Mouse (Mus musculus) kidney, embryonic 15.5 days (tissue): ENCODE results near the gene Medag. TPM values are rescaled to one million over a fixed set of nuclear protein-coding genes. Genes with fewer than 3 reads are reported as not detected.

ENCODE experiments used
- ATAC-seq: fragments of 200-750 bp; cut with Nextera tagmentation; replicated peaks from 2 replicates; pipeline ENCODE4 v1.8.0; 2017; ENCODE audit warnings: moderate TSS enrichment; ENCODE audit not compliant: low FRiP score
- H3K27ac ChIP-seq: fragments of 300-500 bp; sonication (generic); 2 replicates; pipeline ENCODE4 v1.5.1; 2015; ENCODE audit warnings: mild to moderate bottlenecking, inconsistent platforms
- H3K27me3 ChIP-seq: fragments of 300-500 bp; sonication (generic); 2 replicates; pipeline ENCODE4 v1.6.1; 2015; ENCODE audit warnings: inconsistent platforms
- H3K36me3 ChIP-seq: fragments of 300-500 bp; sonication (generic); 2 replicates; pipeline ENCODE4 v1.6.1; 2015; ENCODE audit warnings: inconsistent platforms
- H3K4me1 ChIP-seq: fragments of 300-500 bp; sonication (generic); 2 replicates; pipeline ENCODE4 v1.6.1; 2015; ENCODE audit warnings: inconsistent platforms
- H3K4me2 ChIP-seq: fragments of 300-500 bp; sonication (generic); 2 replicates; pipeline ENCODE4 v1.6.1; 2015; ENCODE audit warnings: moderate library complexity, mild to moderate bottlenecking, inconsistent platforms
- H3K4me3 ChIP-seq: fragments of 300-500 bp; sonication (generic); replicated peaks from 2 replicates; pipeline ENCODE4 v1.5.1; 2015; ENCODE audit warnings: mild to moderate bottlenecking, inconsistent platforms
- H3K9ac ChIP-seq: fragments of 300-500 bp; sonication (generic); 2 replicates; pipeline ENCODE4 v1.6.1; 2015; ENCODE audit warnings: mild to moderate bottlenecking, inconsistent platforms
- H3K9me3 ChIP-seq: fragments of 300-500 bp; sonication (generic); replicated peaks from 2 replicates; pipeline ENCODE4 v1.6.1; 2016; ENCODE audit warnings: inconsistent platforms
- WGBS: fragments of 180-500 bp; shearing (Covaris S2); methylation state at CpG from one replicate; pipeline ENCODE4 v1.1.7; 2015; ENCODE audit warnings: mixed read lengths; 5-methylcytosine and 5-hydroxymethylcytosine counted together
- polyA plus RNA-seq: library from polyadenylated mRNA; unstranded; fragments of >200 nt; fragmentation: Nextera tagmentation; extraction: Ambion mirVana; gene quantifications from 2 replicates; pipeline ENCODE4 v1.2.1, GENCODE M21; 2015

Gene Medag
- 0.48 and 0.62 TPM in 2 replicates for polyA plus RNA-seq

DNA sequence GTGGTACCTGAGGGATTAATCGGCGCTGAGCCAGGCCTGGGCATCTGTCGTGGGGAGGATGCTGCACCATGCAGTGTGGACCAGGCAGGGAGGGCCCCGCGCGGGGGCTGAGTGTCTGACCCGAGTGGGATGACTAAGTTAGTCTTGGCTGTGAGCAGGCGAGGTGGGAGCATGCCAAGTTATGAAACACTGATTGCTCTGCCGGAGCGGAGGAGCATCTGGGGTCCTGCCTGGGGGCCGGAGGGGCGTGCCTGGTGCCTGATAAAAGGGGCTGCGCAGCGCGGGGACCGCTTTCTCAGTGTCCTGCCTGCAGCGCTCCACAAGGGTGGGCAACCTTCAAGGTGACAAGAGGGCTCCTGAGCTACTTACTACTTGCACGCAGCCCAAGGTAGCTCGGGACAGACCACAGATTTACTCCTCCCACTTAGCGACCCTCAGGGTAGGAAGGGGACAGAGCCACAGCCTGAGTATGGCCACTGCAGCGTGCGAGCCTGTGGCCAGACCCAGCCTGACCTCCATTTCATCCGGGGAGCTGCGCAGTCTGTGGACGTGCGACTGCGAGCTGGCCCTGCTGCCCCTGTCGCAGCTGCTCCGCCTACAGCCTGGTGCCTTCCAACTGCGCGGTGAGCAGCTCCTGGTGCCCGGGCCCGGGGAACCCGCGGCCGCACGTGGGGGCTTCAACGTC lies at the start of gene Medag:
Gene Medag, plus strand, starts transcription at position 241 of the 685 bp plus-strand sequence.
- peak; percentile 67 for ATAC-seq
- WGBS = 3% methylated on average over 38 of the region's 38 CpGs
- Histone ChIP-seq H3K9me3 (0 out of 2 replicates have a peak, but pooled peaks cover 3% of the 10 kb centered on the region), H3K9ac (peak within 1 kb of the TSS; percentile 19), H3K4me1 (peaks cover 12% of the 10 kb centered on the region), H3K27ac (no peak within 1 kb of the TSS), H3K4me2 (peak within 1 kb of the TSS; percentile 68), H3K27me3 (peaks cover 38% of the 10 kb centered on the region), H3K4me3 (peak within 1 kb of the TSS; percentile 35), H3K36me3 (no peaks in the 10 kb centered on the region)

DNA sequence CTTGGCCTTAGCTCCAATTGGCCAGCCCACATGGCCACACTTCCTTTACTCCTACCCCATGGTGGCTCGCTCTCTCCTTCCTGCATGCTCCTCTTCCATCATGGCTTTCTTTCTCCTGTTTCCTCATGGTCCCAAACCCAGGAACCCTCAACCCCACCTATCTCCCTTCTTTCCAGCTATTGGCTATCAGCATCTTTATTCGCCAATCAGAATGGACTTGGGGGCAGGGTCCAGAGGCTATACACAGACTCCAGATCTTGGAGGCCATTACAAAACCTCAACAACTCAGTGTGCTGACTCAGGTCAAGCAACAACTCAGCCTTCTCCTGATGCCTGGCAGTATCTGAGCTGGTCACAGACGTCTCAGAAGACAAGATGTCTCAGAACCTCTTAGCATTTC lies 48.9 kb upstream of the Medag start:
- H3K36me3 ChIP-seq = no peaks in the 10 kb centered on the region
- H3K27ac ChIP-seq = no peak overlapping the region
- no peak overlapping the region for H3K9ac ChIP-seq
- no peak overlapping the region for H3K4me3 ChIP-seq
- H3K27me3 ChIP-seq = no peaks in the 10 kb centered on the region
- no peaks in the 10 kb centered on the region; the same call in 1 of the 2 replicates for H3K9me3 ChIP-seq
- H3K4me1 ChIP-seq = no peaks in the 10 kb centered on the region
- WGBS = 77% methylated on average over 3 of the region's 3 CpGs
- H3K4me2 ChIP-seq = no peak overlapping the region
- ATAC-seq = no peak

DNA sequence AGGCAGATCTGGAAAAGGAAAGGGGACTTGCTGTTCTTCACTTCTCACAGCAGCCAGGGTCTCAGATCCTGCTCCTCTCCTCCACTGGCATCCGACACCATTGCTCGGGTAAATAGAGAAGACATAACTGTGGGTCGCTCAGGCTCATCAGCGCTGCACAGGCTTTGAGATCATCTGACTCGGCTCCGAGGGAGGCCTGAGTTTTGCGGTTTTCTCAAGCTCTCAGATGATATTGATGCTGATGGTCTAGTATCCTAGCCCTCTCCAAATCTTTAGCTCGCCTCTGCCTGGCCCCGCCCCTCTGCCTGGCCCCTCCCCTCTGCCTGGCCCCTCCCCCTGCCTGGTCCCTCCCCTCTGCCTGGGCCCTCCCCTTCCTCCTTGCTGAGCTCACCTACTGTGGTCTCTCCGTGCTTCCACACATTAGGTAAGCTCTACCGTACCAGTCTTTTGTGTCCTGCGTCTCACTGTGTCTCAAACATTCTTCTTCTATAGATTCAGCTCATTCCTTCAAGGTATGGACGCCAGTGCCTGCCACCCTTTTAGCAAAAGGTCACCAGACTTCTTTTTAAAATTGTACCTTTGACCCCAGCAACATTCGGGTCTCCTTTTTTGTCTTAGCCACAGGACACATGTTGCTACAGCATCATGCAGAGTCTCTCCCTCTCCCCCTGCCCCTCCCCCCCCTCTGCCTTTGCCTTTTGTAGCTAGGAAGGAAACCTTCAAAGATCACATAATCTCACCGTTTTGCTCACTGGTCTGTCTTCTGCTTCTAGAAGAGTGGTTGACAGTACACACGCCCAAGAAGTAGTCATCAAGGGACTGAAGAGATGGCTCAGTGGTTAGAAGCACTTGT lies 47.4 kb upstream of the Medag start:
- Histone ChIP-seq H3K9ac (no peak overlapping the region), H3K4me1 (no peaks in the 10 kb centered on the region), H3K4me3 (no peak overlapping the region), H3K27ac (no peak overlapping the region), H3K36me3 (no peaks in the 10 kb centered on the region), H3K9me3 (no peaks in the 10 kb centered on the region; the same call in 1 of the 2 replicates), H3K27me3 (no peaks in the 10 kb centered on the region), H3K4me2 (0 out of 2 replicates have a peak overlapping the region, but pooled peaks have one; percentile 3)
- ATAC-seq = 0 out of 2 replicates have a peak, but pooled peaks have one; percentile 29
- WGBS = 58% methylated on average over 16 of the region's 16 CpGs

DNA sequence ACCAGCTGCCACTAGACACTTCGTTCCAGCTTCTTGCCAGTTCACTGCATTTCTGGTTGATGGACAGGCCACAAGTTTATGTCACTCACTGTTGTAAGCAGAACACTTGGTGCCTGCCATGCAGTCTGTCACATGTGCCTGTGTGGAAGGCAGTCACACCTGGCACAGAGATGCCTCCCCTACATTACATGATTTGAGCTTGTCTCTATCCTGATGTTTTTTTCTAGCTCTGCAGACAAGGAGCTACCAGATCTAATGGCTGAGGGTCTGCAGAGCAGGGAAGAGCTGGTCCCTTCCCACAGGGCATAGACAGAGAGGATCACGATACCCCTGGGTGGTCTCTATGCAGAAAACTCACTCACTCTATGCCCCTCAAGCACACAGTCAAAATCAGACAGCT lies 44.5 kb upstream of the Medag start:
- H3K27me3 ChIP-seq = no peaks in the 10 kb centered on the region
- WGBS = 83% methylated on average over 2 of the region's 2 CpGs
- H3K9me3 ChIP-seq = no peaks in the 10 kb centered on the region
- no peaks in the 10 kb centered on the region for H3K4me1 ChIP-seq
- no peak overlapping the region for H3K4me3 ChIP-seq
- no peaks in the 10 kb centered on the region for H3K36me3 ChIP-seq
- no peak for ATAC-seq
- no peak overlapping the region for H3K27ac ChIP-seq
- H3K9ac ChIP-seq = no peak overlapping the region
- no peak overlapping the region for H3K4me2 ChIP-seq

DNA sequence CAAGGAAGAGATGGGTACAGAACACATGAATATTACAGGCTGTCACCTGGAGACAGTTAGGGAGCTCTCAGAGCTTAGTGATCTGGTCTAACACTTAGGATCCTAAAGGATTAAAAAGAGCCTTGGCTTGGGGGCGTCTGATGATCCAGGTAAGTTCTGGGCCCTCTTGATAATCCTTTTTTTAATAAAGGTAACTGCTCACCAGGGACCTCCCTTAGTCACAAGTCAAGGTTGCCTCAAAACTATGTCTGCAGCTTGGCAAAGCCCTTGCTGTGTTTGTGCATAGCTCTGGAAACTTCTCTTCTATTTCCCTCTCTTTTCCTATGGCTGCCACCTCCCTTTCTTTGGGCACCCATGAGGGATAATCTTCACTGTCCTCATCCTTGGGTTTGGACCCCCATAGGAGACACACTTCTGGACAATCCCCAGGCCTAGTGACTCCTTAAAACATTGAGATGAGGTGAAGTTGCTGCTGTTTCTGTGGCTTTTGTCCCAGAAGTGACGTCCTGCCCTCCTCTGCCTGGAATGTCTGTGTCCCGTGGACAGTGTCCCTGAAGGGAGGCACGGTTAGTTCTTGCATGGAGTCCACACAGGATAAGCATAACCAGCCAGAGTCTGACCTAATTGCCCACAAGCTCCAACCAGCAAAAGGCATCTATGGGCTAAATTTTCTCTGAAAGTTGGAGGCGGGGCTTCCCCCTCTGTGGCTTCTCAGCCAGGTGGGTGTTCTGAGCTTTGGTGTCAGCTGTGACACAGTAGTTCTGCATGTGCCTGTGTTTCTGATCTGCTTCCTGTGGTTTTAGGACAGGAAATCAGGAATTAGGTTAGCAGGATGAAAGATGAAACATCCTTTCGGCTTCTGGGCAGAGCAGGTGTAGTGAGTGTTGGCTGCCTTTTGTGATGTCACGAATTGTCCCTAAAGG lies 43.7 kb upstream of the Medag start:
- Histone ChIP-seq H3K4me2 (no peak overlapping the region), H3K4me3 (no peak overlapping the region), H3K4me1 (peaks cover 3% of the 10 kb centered on the region; the same call in 1 of the 2 replicates), H3K36me3 (no peaks in the 10 kb centered on the region), H3K9ac (no peak overlapping the region), H3K27ac (no peak overlapping the region), H3K9me3 (no peaks in the 10 kb centered on the region), H3K27me3 (no peaks in the 10 kb centered on the region)
- ATAC-seq = no peak
- WGBS = 58% methylated on average over 7 of the region's 7 CpGs

DNA sequence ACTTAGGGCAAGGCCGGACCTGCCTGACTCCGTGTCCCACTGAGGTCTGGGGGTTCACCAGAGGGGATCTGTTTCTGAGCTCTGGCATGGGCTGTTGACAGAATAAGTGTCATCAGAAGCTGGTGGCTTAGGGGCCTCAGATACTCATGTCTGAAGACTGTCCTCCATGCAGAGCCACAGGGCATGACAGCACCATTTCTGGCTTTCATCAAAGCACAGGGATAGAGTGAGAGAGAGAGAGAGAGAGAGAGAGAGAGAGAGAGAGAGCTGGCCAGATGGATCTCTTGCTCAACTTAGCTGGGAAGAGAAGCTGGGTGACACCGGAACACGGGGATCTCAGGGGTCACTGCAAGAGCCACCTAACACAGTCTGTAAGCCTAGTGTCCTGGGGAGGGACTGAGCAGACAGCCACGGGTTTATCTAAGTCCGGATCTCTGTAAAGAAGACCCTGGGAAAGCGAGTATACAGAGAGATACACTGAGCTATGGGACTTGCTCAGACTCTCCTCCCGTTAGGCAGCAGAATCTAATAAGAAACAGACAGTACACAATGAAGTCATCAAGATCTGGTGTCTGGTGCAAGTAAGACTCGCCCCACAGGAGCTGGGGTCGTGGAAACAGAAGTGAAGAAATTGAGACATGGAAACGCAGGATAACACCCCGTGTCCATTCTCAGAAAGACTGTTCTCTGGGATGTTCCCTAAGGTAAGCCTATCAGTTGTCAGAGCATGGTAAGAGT lies 42.8 kb upstream of the Medag start:
- H3K36me3 ChIP-seq = no peaks in the 10 kb centered on the region
- no peak for ATAC-seq
- H3K9me3 ChIP-seq = no peaks in the 10 kb centered on the region
- WGBS = 72% methylated on average over 12 of the region's 12 CpGs
- H3K4me1 ChIP-seq = peaks cover 12% of the 10 kb centered on the region
- H3K27ac ChIP-seq = no peak overlapping the region
- H3K4me3 ChIP-seq = no peak overlapping the region
- no peak overlapping the region for H3K4me2 ChIP-seq
- no peaks in the 10 kb centered on the region for H3K27me3 ChIP-seq
- H3K9ac ChIP-seq = no peak overlapping the region

DNA sequence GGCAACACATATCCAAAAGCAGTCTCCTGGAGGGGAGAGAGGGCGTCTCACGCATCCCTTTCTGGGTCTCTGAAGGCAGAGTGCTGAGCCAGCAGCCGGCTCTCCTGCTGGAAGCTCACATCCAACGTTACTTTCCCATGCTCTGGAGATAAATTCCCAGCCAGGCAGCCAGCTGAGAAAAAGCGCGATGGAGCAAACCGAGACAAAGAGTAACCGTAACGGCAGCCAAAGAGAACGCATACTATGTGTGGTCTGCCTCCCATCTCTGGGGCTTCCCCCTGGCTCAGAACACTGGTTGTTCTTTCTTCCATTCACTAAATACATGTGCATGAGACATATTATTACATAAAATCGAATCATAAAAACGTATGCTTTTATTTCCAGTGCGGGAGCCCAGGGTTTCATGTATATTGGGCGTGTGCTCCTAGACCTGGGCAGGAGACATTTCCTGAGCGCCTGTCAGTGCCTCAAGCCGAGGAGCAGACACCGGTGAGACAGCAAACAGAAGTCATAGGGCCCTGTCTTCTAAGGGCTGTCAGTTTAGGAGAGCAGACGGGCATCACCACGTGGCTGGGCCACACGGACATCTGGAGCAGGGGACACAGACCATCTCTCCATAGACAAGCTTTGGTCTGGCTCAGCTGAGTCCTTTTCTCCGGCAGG lies 42.0 kb upstream of the Medag start:
- H3K9ac ChIP-seq = no peak overlapping the region
- H3K36me3 ChIP-seq = no peaks in the 10 kb centered on the region
- no peak for ATAC-seq
- no peak overlapping the region for H3K4me3 ChIP-seq
- H3K27ac ChIP-seq = no peak overlapping the region
- peaks cover 18% of the 10 kb centered on the region for H3K4me1 ChIP-seq
- no peak overlapping the region for H3K4me2 ChIP-seq
- H3K9me3 ChIP-seq = no peaks in the 10 kb centered on the region
- H3K27me3 ChIP-seq = no peaks in the 10 kb centered on the region
- WGBS = 76% methylated on average over 21 of the region's 21 CpGs

DNA sequence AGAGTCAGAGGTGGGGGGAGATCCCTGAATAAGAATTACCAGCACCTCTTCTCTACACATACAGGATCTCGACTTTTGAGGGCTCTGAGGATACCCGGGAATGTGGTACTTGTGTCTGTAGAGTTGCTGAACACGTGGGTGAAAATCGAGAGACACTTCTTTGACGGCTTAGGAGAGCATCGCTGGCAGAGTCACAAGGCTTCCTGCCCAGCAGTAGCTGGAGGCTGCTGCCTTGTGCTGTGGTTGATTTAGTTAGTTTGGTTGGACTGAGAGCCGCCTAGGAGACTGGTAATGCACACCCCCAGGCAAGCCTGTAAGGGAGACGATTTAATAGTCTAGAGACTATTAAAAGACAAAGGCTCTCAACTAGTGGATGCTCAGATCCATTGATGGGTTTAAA lies 39.5 kb upstream of the Medag start:
- ATAC-seq = no peak
- Histone ChIP-seq H3K27ac (no peak overlapping the region), H3K4me2 (no peak overlapping the region), H3K27me3 (no peaks in the 10 kb centered on the region), H3K4me3 (no peak overlapping the region), H3K36me3 (no peaks in the 10 kb centered on the region), H3K4me1 (peaks cover 39% of the 10 kb centered on the region), H3K9ac (no peak overlapping the region), H3K9me3 (no peaks in the 10 kb centered on the region)
- 89% methylated on average over 8 of the region's 8 CpGs for WGBS

DNA sequence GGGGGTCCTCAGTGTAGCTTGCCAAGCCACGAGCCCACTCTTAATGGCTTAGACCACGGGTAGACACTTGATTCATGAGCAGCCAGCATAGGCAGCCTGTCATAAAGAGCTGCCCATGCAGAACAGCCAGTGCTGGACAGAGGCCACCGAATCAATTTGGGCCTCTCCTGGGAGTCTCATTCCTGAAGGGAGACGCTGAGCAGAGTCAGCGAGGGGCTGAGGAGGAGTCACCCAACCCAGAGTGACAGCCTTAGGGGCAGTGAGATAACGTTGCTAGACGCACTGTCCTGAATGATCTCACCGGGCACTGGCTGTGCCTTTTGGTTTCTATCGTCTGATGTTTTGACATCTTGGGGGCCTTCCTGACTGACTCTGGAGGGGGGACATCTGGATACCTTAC lies 38.3 kb upstream of the Medag start:
- no peaks in the 10 kb centered on the region for H3K36me3 ChIP-seq
- peak; percentile 68 for ATAC-seq
- 2% methylated on average over 9 of the region's 9 CpGs for WGBS
- H3K9ac ChIP-seq = no peak overlapping the region
- H3K27ac ChIP-seq = no peak overlapping the region
- H3K27me3 ChIP-seq = no peaks in the 10 kb centered on the region
- no peak overlapping the region for H3K4me2 ChIP-seq
- no peaks in the 10 kb centered on the region for H3K9me3 ChIP-seq
- H3K4me1 ChIP-seq = peaks cover 49% of the 10 kb centered on the region
- H3K4me3 ChIP-seq = no peak overlapping the region

DNA sequence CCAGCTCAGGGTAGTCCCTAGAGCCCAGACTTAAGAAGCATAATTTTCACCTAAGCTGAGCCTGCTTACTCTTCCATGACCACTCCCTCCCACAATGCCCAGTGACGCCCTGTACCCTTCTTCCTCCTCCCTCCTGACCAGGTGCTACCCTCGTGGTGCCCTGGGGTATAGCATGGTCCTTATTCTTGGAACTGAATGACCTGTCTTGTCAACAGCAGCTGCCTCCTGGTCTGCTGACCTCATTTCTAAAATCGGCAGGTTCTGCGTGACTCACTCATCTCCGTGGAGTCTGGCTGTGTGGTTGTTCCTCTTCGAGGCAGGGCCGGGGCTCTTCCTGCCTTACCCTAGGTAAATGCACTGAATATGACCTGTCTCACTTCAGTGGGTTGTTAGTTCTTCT lies 37.5 kb upstream of the Medag start:
- H3K4me1 ChIP-seq = peaks cover 55% of the 10 kb centered on the region
- H3K9ac ChIP-seq = no peak overlapping the region
- no peak overlapping the region for H3K4me2 ChIP-seq
- H3K4me3 ChIP-seq = no peak overlapping the region
- H3K36me3 ChIP-seq = no peaks in the 10 kb centered on the region
- no peak overlapping the region for H3K27ac ChIP-seq
- no peak for ATAC-seq
- no peaks in the 10 kb centered on the region for H3K9me3 ChIP-seq
- H3K27me3 ChIP-seq = no peaks in the 10 kb centered on the region
- 56% methylated on average over 7 of the region's 7 CpGs for WGBS
